Mouse (Mus musculus) urinary bladder, postnatal 36 days (tissue): ENCODE measurements around the gene Itga6.
"Not testable (repeated sequence)": the region's sequence is repeated elsewhere in the genome, so short reads cannot be mapped to it uniquely, and the experiment has no call there.

Experiments
- DNase-seq, 2 experiments: peaks; one replicate each; pipeline ENCODE4 v3.0.0; 2022; ENCODE audit warnings: low spot score in 2 of 2, mixed read lengths in 1 of 2

Itga6 gene

DNA sequence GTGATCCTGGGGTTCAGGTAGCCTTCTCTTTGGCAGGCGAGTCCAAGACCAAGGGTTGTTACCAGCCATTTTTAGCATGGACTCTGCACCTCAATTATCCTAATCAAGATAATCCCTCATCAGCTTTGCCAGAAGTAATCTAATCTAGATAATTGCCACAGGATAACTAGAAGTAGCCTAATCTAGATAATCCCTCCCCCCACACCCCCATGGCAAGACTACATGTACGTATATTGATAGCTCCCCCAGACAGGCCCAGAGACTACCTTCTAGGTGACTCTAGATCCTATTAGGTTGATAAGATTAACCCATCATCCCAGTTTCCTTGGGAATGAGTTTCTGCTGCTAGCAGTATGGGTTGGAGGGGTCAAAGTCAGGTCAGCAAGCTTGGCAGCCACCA lies 146.1 kb downstream of the Itga6 start:
- DNase-seq, result no peak

DNA sequence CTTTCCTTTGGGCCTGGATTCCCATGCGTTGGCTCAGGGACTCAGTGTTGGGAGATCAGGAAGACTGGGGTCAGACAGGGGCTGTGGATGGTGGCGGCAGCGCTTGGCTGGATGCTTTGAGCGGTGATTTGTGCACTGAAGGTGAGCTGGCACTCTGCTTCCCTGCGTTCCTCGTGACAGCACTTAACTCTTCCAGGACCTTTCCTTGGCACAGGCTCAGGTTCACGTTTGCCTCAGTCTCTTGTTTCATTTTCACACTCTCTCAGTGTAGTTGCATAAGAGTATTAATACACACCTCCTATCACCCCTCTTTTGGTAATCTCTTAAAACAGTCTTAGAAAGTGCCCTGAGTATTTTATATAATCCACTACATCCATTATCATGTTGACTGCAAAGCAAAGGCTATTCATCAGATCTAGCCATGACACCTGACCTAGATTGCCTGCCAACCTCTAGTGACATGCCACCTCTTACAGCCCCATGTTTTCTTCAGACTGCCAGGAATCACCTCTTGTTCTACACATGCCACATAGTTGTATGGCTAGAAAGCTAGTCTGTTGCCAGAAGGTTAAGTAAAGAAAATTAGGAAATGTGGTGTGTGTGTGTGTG lies 147.4 kb downstream of the Itga6 start:
- no peak for DNase-seq

DNA sequence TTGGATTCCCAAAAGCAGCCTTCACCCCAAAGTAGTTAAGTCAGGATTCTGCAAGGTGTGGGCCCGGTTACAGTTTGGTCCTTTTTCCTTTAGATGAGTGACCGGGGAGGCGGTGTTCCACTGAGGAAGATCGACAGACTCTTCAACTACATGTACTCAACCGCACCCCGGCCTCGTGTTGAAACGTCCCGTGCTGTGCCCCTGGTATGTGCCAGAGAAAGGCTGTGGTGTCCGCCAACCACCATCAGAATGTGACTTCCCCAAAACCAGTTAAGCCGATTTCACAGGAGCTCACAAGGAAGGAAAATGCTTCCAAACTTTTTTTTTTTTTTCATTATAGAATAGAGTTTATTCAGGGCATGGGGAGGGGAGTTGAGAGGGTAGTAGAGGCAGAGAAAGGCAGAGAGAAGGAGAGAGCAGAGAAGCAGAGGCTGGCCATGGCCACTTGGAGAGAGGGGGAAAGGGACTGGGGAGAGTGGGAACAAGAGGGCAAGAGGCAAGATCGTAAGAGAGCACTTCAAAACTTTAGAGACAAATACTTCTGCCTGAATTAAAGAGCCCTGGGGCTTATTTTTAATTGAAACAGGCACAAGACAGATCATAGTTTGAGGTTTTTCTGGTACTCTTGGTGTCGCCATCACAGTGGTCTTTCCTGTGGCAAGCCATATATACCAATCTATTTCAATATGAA lies 150.3 kb downstream of the Itga6 start:
- no peak for DNase-seq

DNA sequence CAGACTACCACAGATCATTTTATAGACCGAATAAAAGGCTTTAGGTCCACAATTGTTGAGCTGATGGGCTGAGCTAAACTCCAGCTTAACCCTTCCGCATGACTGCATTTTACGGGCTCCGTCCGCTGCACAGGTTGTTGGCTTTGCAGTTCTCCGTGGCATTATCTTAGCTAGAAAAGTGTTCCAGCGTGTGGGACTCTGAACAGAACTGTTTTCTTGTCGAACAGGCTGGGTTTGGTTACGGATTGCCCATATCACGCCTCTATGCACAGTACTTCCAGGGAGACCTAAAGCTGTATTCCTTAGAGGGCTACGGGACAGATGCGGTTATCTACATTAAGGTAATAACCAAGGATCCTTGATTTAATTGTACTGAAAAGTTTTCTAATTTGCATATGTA lies 152.0 kb downstream of the Itga6 start:
- no peak for DNase-seq

DNA sequence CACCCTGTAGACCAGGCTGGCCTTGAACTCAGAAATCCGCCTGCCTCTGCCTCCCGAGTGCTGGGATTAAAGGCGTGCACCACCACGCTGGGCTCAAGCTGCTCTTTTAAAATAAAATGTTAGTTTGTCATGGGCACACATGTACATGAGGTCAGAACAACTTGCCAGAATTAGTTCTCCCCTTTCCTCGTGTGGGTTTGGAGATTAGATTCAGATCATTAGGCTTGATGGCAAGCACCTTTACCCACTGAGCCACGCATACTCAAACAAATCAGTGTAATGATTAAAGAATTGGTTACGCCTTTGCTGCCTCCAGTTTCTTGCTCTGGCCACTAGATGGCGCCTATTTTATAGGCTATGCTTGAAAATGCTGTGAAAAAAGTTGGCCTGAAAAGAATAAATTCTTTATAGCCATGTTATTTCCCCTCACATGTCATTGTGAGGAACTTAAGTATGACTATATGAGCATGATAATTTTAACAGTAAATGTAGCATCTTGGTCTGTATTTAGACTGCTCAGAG lies 153.0 kb downstream of the Itga6 start:
- DNase-seq, result no peak

DNA sequence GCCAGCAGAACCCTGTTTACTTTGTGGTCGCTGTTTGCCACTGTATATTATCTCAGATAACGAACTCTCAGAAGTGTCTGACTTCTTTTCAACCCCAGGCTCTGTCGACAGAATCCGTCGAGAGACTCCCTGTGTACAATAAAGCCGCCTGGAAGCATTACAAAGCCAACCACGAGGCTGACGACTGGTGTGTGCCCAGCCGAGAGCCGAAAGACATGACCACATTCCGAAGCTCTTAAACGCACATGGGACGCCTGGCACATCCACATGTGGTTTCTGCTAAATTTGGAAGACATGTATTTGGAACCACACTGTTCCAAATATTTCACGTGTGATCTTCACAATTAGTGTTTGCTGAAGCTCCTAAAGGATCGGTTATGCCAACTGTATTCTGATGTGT lies 154.5 kb downstream of the Itga6 start:
- DNase-seq, result no peak

DNA sequence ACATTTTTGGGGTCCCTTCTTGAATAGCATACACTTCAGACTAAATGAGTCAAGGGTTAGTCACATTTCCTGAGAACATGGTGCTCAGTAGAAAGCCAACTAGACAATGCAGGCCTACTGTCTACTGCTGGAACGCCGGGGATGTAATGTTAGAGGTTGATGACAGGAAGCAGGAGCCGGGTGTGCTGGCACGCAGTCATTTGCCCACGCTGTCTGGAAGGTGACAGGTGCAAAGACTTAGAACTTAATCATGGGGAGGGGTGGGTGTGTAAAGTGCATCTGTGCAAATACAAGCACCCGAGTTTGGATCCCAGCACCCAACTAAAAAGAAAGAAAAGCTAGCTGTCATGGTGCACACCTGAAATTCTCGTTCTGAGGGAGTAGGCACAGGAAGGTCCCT lies 159.7 kb downstream of the Itga6 start:
- DNase-seq, result no peak

DNA sequence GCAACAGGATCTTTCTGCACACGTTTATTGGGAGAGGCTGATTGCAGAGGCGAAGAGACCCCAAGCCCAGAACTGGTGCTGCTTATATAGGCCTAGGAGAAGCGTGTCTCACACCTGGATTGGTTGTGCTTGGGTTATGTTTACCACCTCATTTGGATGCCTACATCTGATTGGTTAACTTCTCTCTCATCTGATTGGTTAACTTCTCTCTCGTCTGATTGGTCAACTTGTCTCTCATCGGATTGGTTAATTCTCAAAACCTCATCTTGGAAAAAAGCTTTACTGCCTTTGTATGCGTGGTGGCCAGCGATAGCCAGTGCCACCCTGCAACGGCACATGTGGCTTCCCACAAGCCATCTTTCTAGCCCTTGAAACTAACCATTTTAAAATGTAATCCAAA lies 160.9 kb downstream of the Itga6 start:
- not testable (repeated sequence) for DNase-seq
